Mouse (Mus musculus) duodenum, adult 2 months (tissue): ENCODE measurements around the gene Ripk3. TPM values are rescaled to one million over a fixed set of nuclear protein-coding genes. Genes with fewer than 3 reads are reported as not detected.

ENCODE experiments used
- polyA plus RNA-seq: library from polyadenylated mRNA; depleted of rRNA; stranded (reverse); fragments of >200 nt; gene quantifications from 2 replicates; pipeline ENCODE4 v1.2.3, GENCODE M21; 2012; ENCODE audit warnings: low replicate concordance; rRNA removed

Gene Ripk3
- polyA plus RNA-seq, result 46.1 and 54.9 TPM in 2 replicates

DNA sequence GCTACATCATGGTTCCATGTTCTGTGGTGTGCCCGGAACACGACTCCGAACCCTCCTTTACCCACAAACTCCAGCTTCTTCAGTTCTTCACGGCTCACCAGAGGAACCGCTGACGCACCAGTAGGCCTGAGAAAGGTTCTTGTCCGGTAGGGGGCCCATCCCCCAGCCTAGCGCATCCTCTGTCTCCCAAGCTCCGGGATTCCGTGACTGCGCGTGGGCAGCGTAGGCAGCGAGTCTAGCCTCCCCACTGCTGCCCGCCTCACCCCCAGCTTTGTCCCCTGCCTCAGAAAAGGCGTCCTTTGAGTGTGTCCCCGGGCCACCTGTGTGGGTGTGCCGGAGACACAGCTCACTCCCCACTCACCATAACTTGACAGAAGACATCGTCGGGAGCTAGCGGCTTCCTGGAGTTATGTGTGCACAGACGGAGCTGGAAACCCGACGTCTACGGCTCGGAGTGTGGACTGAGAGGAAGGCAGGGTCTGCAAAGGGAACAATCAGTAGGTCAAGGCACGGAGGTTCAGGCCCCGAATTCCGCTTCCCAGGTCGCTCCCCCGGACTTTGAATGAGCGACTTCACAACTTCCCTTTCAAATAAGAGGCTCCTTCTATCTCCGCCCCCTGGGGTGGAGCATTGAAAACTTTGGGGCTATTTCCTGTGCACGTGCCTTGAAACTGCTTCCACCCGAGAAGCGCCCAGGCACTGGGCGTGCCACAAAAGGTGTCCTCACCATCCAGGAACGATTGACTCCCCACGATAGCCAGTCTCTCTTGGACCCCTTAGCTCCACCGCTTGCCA, at the start of gene Ripk3:
TSS of gene Ripk3 (minus strand) at position 610 of the 795 bp plus-strand sequence.

DNA sequence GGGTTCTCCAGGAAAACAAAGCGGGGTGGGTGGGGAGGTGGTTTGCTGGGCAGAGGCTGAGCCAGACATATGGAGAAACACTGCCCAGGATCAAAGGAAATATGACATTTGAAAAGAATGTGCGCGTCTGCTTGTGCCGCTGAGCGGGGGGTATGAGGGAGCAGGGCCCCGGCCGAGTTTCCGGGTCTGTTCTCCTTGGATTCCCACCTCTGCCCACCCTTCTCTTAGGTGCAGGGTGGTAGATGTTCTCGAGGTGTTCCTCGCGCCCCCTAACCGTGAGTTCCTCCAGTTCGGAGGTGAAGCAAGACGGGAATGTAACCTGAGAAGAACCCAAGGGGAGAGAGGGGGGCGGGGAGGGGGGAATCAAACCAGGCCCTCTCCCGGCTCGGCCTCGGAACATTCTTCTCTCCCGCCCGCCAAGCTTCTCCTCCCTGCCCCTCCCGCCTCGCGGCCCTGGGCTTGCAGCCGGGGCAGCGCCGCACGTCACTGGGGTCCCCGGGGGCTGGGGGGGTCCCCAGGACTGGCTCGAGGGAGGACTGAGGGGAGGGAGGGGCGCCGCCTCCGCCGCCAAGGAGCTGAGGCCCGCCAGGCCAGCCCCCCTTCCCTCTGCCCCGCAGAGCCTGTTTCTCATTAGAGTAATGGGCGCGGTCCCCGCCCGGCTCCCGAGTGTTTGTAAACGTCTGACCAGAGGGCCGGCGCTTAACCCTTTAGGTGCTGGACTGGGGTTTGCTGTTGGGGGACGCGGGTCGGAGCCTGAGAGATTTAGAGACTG, 34.5 kb upstream of the Ripk3 start, which contains the start of gene Nfatc4:
TSS of gene Nfatc4 (plus strand) at position 154 of the 772 bp plus-strand sequence.

DNA sequence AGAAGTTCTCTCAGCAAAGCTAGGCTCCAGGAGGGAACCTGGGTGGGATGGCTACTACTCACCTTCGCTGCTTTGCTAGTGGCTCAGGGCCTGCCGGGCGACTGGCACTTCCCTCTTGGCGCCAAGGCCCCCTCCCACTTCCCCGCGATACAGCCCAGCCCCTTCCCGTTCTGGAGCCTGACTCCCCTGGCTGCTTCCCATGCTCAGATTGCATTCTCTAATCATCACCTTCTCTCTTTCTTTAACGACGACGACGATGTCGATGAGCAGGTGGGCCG, 4.8 kb downstream of the Ripk3 start, which contains the start of gene Adcy4:
TSS of gene Adcy4 (minus strand) at position 138 of the 278 bp plus-strand sequence.

DNA sequence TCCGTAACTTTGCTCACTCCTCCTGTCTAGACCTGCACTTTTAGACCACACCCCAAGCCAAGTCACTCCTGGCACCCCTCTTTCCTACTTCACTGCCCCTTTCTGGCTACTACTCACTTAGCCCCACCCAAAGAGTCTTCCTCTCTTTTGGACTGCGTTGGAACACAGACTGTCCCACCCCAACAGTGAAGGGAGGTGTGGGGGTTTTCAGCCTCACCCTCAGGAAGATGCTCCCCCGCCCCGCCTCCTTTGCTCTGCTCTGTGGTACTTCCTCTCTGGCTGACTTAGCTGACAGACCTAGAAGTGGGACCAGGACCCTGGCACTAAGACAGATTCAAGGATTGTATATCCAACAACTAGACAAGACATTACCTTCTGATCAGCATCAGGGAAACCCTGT, 23.0 kb downstream of the Ripk3 start, which contains the start of gene Ltb4r1:
TSS of gene Ltb4r1 (plus strand) at position 267 of the 400 bp plus-strand sequence.

DNA sequence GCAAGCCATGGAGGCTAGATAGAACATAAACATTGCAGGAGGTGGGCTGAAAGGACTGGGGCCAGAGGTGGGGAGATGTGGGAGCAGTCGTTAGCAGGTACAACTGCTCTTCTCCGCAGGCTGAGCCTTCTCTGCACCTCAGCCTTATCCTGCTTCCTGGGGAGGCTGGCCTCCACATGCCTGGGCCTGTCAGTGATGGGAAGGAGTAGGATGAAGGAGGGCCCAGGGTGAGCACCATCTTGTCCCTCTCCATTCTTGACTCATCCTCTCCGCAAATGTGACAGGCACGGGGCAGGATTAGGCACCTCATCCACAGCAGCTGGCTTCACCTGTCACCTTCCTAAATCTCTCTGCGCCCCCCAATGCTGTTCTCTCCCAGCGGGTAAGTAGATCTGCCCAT, 27.5 kb downstream of the Ripk3 start, which contains the start of gene Ltb4r2:
TSS of gene Ltb4r2 (plus strand) at position 266 of the 400 bp plus-strand sequence.

DNA sequence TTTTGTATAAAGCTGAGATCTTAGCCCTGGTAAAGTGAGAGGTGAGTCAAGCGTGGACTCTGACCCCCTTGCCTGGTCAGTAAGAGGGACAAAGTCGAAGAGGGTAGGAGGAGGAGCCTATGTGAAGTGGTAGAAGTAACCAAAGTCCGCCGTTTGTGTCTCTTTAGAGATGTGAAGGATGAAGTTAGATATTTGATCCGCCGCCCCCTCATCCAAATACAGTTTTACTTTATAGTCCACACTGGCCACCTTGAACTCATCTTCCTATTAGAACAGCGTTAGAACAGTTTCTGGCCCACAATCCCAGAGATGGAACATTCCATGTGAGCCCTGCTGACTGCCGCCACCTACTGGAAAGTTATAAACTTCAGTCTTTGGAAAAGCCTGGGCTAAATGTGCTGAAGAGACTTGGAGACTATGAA, 30.3 kb downstream of the Ripk3 start, which contains the start of gene Cideb:
TSS of gene Cideb (minus strand) at position 96 of the 422 bp plus-strand sequence.

DNA sequence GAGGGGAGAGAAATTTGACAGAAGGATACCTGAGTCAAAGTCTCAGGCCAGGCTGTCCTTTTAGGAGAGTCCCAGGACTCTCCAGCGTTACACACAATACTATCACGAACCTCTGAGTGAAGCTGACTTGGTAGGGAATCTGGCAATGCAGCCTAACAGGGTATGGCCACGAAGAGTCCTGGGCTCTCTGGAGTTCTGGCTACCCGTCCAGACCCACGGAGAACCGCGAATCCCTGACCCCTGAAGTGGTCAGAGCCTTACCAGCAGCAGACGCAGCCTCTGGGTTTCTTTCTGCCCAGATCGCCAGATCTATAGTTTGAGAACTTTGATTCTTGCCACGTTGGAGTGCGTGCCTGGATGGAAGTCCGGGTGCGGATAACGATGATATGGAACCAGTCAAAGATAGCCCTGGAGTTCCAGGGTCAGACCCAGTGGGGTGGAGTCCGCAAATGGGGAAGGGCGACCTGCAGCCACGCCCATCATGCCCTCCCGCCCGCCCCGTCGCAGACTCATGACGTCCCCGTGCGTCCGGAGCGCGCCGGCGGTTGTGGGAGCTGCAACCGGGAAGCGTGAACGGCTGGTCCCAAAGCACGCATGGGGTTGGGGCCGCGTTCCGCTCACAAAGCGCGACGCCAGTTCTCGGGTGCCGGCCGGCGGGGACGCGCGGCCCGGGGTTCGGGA, 43.3 kb downstream of the Ripk3 start, which contains the start of the genes Dhrs1 and Nop9:
TSS of gene Dhrs1 (minus strand) at position 511 of the 681 bp plus-strand sequence.
TSS of gene Nop9 (plus strand) at position 514 of the 681 bp plus-strand sequence.

Other genes with a start within 250 kb of the Ripk3 start
- 19.5 and 27.3 TPM in 2 replicates for gene Pck2, start 248.6 kb downstream of the Ripk3 start, polyA plus RNA-seq
- 95.6 and 99.0 TPM in 2 replicates for gene Dcaf11, start 228.9 kb downstream of the Ripk3 start, polyA plus RNA-seq
- gene A730061H03Rik, start 228.5 kb downstream of the Ripk3 start, polyA plus RNA-seq, result 0.66 and 1.2 TPM in 2 replicates
- 0.09 TPM in 1 of 2 replicates, not detected in the other for gene Fitm1, start 213.2 kb downstream of the Ripk3 start, polyA plus RNA-seq
- gene Psme1, start 210.7 kb downstream of the Ripk3 start, polyA plus RNA-seq, result 79.6 and 120 TPM in 2 replicates
- 22.9 and 37.1 TPM in 2 replicates for gene Emc9, start 203.6 kb downstream of the Ripk3 start, polyA plus RNA-seq
- 117 and 212 TPM in 2 replicates for gene Psme2, start 197.8 kb downstream of the Ripk3 start, polyA plus RNA-seq
- gene Rnf31, start 197.2 kb downstream of the Ripk3 start, polyA plus RNA-seq, result 33.6 and 53.0 TPM in 2 replicates
- gene Irf9, start 185.3 kb downstream of the Ripk3 start, polyA plus RNA-seq, result 54.8 and 80.1 TPM in 2 replicates
- gene Rec8, start 170.8 kb downstream of the Ripk3 start, polyA plus RNA-seq, result 59.9 and 65.8 TPM in 2 replicates
- gene Ipo4, start 152.9 kb downstream of the Ripk3 start, polyA plus RNA-seq, result 22.5 and 39.9 TPM in 2 replicates
- 6.3 and 23.9 TPM in 2 replicates for gene Gm49378, start 151.0 kb downstream of the Ripk3 start, polyA plus RNA-seq
- gene Tm9sf1, start 145.1 kb downstream of the Ripk3 start, polyA plus RNA-seq, result 112 and 118 TPM in 2 replicates
- 0.69 and 1.3 TPM in 2 replicates for gene Tssk4, start 138.7 kb downstream of the Ripk3 start, polyA plus RNA-seq
- gene Mdp1, start 128.4 kb downstream of the Ripk3 start, polyA plus RNA-seq, result 17.9 and 19.6 TPM in 2 replicates
- 9.4 and 9.7 TPM in 2 replicates for gene Gmpr2, start 116.9 kb downstream of the Ripk3 start, polyA plus RNA-seq
- 242 and 271 TPM in 2 replicates for gene Nedd8, start 116.7 kb downstream of the Ripk3 start, polyA plus RNA-seq
- 8.9 and 9.3 TPM in 2 replicates for gene Tinf2, start 107.0 kb downstream of the Ripk3 start, polyA plus RNA-seq
- gene Tgm1, start 74.9 kb downstream of the Ripk3 start, polyA plus RNA-seq, result 0.48 and 0.58 TPM in 2 replicates
- 44.0 and 48.3 TPM in 2 replicates for gene Rabggta, start 66.6 kb downstream of the Ripk3 start, polyA plus RNA-seq
- 404 and 508 TPM in 2 replicates for gene Dhrs1, start 43.2 kb downstream of the Ripk3 start, polyA plus RNA-seq
- gene Nop9, start 43.2 kb downstream of the Ripk3 start, polyA plus RNA-seq, result 10.6 and 12.5 TPM in 2 replicates
- gene Cideb, start 30.4 kb downstream of the Ripk3 start, polyA plus RNA-seq, result 265 and 662 TPM in 2 replicates
- 36.1 and 162 TPM in 2 replicates for gene Ltb4r2, start 27.4 kb downstream of the Ripk3 start, polyA plus RNA-seq
- gene Ltb4r1, start 22.9 kb downstream of the Ripk3 start, polyA plus RNA-seq, result 14.4 and 49.5 TPM in 2 replicates
- 3.4 and 3.5 TPM in 2 replicates for gene Adcy4, start 4.8 kb downstream of the Ripk3 start, polyA plus RNA-seq
- gene Nfatc4, start 34.3 kb upstream of the Ripk3 start, polyA plus RNA-seq, result 10.9 and 11.1 TPM in 2 replicates
- gene Nynrin, start 65.1 kb upstream of the Ripk3 start, polyA plus RNA-seq, result 1.6 TPM in 2 replicates
- gene Cbln3, start 95.5 kb upstream of the Ripk3 start, polyA plus RNA-seq, result 0.15 and 0.32 TPM in 2 replicates
- gene Khnyn, start 96.1 kb upstream of the Ripk3 start, polyA plus RNA-seq, result 15.1 and 17.9 TPM in 2 replicates
- 31.1 and 34.9 TPM in 2 replicates for gene Sdr39u1, start 111.4 kb upstream of the Ripk3 start, polyA plus RNA-seq
- gene Cma1, start 155.8 kb upstream of the Ripk3 start, polyA plus RNA-seq, result not detected in 2 replicates
- gene Cma2, start 162.1 kb upstream of the Ripk3 start, polyA plus RNA-seq, result 0.12 TPM in 1 of 2 replicates, not detected in the other
- 5.8 and 12.7 TPM in 2 replicates for gene Mcpt1, start 229.1 kb upstream of the Ripk3 start, polyA plus RNA-seq
- gene Mcpt9, start 241.6 kb upstream of the Ripk3 start, polyA plus RNA-seq, result 0.05 TPM in 1 of 2 replicates, not detected in the other